Mouse (Mus musculus) MEL (cell line): ENCODE results near the gene Amot. TPM values are rescaled to one million over a fixed set of nuclear protein-coding genes. Genes with fewer than 3 reads are reported as not detected.

Experiments used
- DNase-seq: peaks from one replicate; pipeline ENCODE4 v3.0.0; 2011; ENCODE audit warnings: low read depth, low spot score
- H3K27ac ChIP-seq: 2 replicates; pipeline ENCODE4 v1.5.1; 2012; ENCODE audit warnings: low read depth, mild to moderate bottlenecking, control low read depth, low read length, moderate library complexity; ENCODE audit not compliant: control insufficient read depth
- H3K27me3 ChIP-seq, 2 experiments: fragments of 150-350 bp in 1 of 2; sonication (generic) in 1 of 2; 2 replicates each; pipeline ENCODE4 v1.6.1; 2012; ENCODE audit warnings: low read length in 2 of 2, mild to moderate bottlenecking in 2 of 2, improper control_type of control experiment in 1 of 2, moderate library complexity in 1 of 2; ENCODE audit not compliant: insufficient read depth in 2 of 2, control insufficient read depth in 1 of 2
- H3K36me3 ChIP-seq, 2 experiments: 2 replicates each; pipeline ENCODE4 v1.6.1; 2012 to 2014; ENCODE audit warnings: low read length in 2 of 2, improper control_type of control experiment in 1 of 2, inconsistent platforms in 1 of 2, mild to moderate bottlenecking in 1 of 2; ENCODE audit not compliant: insufficient read depth in 2 of 2, control insufficient read depth in 1 of 2
- H3K4me1 ChIP-seq, 2 experiments: fragments of 150-350 bp in 1 of 2; sonication (generic) in 1 of 2; 2 replicates each; pipeline ENCODE4 v1.6.1; 2012; ENCODE audit warnings: low read length in 2 of 2, improper control_type of control experiment in 1 of 2, mild to moderate bottlenecking in 1 of 2; ENCODE audit not compliant: insufficient read depth in 2 of 2, control insufficient read depth in 1 of 2
- H3K4me3 ChIP-seq, 2 experiments: fragments of 150-350 bp in 1 of 2; sonication (generic) in 1 of 2; 2 replicates each; pipeline ENCODE4 v1.5.1; 2012; ENCODE audit warnings: low read depth in 2 of 2, low read length in 2 of 2, mild to moderate bottlenecking in 2 of 2, moderate library complexity in 2 of 2, control low read depth in 1 of 2, improper control_type of control experiment in 1 of 2; ENCODE audit not compliant: control insufficient read depth in 1 of 2, insufficient read depth in 1 of 2
- H3K79me2 ChIP-seq: 2 replicates; pipeline ENCODE4 v1.6.1; 2012; ENCODE audit warnings: mild to moderate bottlenecking, low read length, moderate library complexity; ENCODE audit not compliant: control insufficient read depth, poor library complexity, insufficient read depth
- H3K9ac ChIP-seq: 2 replicates; pipeline ENCODE4 v1.6.1; 2012; ENCODE audit warnings: low read depth, mild to moderate bottlenecking, control low read depth, low read length, moderate library complexity; ENCODE audit not compliant: control insufficient read depth, poor library complexity, severe bottlenecking
- H3K9me3 ChIP-seq: fragments of 150-350 bp; sonication (generic); replicated peaks from 2 replicates; pipeline ENCODE4 v1.6.1; 2012; ENCODE audit warnings: mild to moderate bottlenecking, low read length, improper control_type of control experiment, moderate library complexity; ENCODE audit not compliant: insufficient read depth
- BHLHE40 ChIP-seq: IDR thresholded peaks from 2 replicates; pipeline ENCODE4 v1.6.1; 2012; ENCODE audit warnings: low read depth, mild to moderate bottlenecking, inconsistent platforms, low read length, improper control_type of control experiment, borderline replicate concordance
- CHD1 ChIP-seq: IDR thresholded peaks from 2 replicates; pipeline ENCODE4 v1.6.1; 2012; ENCODE audit warnings: low read depth, mild to moderate bottlenecking, inconsistent platforms, low read length, improper control_type of control experiment
- CHD2 ChIP-seq: IDR thresholded peaks from 2 replicates; pipeline ENCODE4 v1.6.1; 2011; ENCODE audit warnings: low read length, improper control_type of control experiment
- ELF1 ChIP-seq: IDR thresholded peaks from 2 replicates; pipeline ENCODE4 v1.6.1; 2014; ENCODE audit warnings: low read depth, mild to moderate bottlenecking, inconsistent platforms, low read length, improper control_type of control experiment, moderate library complexity
- EP300 ChIP-seq, 2 experiments: IDR thresholded peaks; 2 replicates each; pipeline ENCODE4 v1.6.1; 2011; ENCODE audit warnings: improper control_type of control experiment in 2 of 2, low read length in 2 of 2, low read depth in 1 of 2, mild to moderate bottlenecking in 1 of 2
- ETS1 ChIP-seq: IDR thresholded peaks from 2 replicates; pipeline ENCODE4 v1.6.1; 2012; ENCODE audit warnings: low read depth, mild to moderate bottlenecking, inconsistent platforms, low read length, improper control_type of control experiment, moderate library complexity
- HCFC1 ChIP-seq: IDR thresholded peaks from 2 replicates; pipeline ENCODE4 v1.6.1; 2012; ENCODE audit warnings: low read depth, mild to moderate bottlenecking, inconsistent platforms, low read length, improper control_type of control experiment, moderate library complexity
- KAT2A ChIP-seq: conservative IDR thresholded peaks from 2 replicates; pipeline ENCODE4 v1.6.1; 2012; ENCODE audit warnings: low read depth, low read length, improper control_type of control experiment, inconsistent platforms
- MAFK ChIP-seq: IDR thresholded peaks from 2 replicates; pipeline ENCODE4 v1.6.1; 2011; ENCODE audit warnings: low read depth, mild to moderate bottlenecking, low read length, improper control_type of control experiment, borderline replicate concordance
- MAZ ChIP-seq: IDR thresholded peaks from 2 replicates; pipeline ENCODE4 v1.6.1; 2012; ENCODE audit warnings: low read depth, mild to moderate bottlenecking, inconsistent platforms, low read length, improper control_type of control experiment
- MYB ChIP-seq: IDR thresholded peaks from 2 replicates; pipeline ENCODE4 v1.6.1; 2011; ENCODE audit warnings: mild to moderate bottlenecking, low read depth, low read length, improper control_type of control experiment
- NELFE ChIP-seq: IDR thresholded peaks from 2 replicates; pipeline ENCODE4 v1.6.1; 2011; ENCODE audit warnings: low read depth, low read length, improper control_type of control experiment
- POLR2A ChIP-seq, 2 experiments: IDR thresholded peaks; 2 replicates each; pipeline ENCODE4 v1.6.1; 2011 to 2012; ENCODE audit warnings: low read length in 2 of 2, mild to moderate bottlenecking in 2 of 2, control low read depth in 1 of 2, improper control_type of control experiment in 1 of 2, low read depth in 1 of 2, moderate library complexity in 1 of 2; ENCODE audit not compliant: control insufficient read depth in 1 of 2, insufficient read depth in 1 of 2, poor library complexity in 1 of 2
- RAD21 ChIP-seq: IDR thresholded peaks from 2 replicates; pipeline ENCODE4 v1.6.1; 2011; ENCODE audit warnings: mild to moderate bottlenecking, low read depth, low read length, improper control_type of control experiment
- RCOR1 ChIP-seq: IDR thresholded peaks from 2 replicates; pipeline ENCODE4 v1.6.1; 2012; ENCODE audit warnings: low read depth, mild to moderate bottlenecking, inconsistent platforms, low read length, improper control_type of control experiment
- SIN3A ChIP-seq: IDR thresholded peaks from 2 replicates; pipeline ENCODE4 v1.6.1; 2012; ENCODE audit warnings: low read length, improper control_type of control experiment, inconsistent platforms
- SMC3 ChIP-seq: IDR thresholded peaks from 2 replicates; pipeline ENCODE4 v1.6.1; 2011; ENCODE audit warnings: low read depth, low read length, improper control_type of control experiment
- TAL1 ChIP-seq: IDR thresholded peaks from 2 replicates; pipeline ENCODE4 v1.6.1; 2012; ENCODE audit warnings: mild to moderate bottlenecking, inconsistent platforms, low read length, moderate library complexity, mixed read lengths
- TCF12 ChIP-seq: IDR thresholded peaks from 2 replicates; pipeline ENCODE4 v1.6.1; 2014; ENCODE audit warnings: low read depth, mild to moderate bottlenecking, inconsistent platforms, low read length, improper control_type of control experiment, moderate library complexity
- UBTF ChIP-seq: IDR thresholded peaks from 2 replicates; pipeline ENCODE4 v1.6.1; 2012; ENCODE audit warnings: low read depth, mild to moderate bottlenecking, inconsistent platforms, low read length, improper control_type of control experiment, moderate library complexity, borderline replicate concordance; ENCODE audit not compliant: insufficient read depth
- ZC3H11A ChIP-seq: IDR thresholded peaks from 2 replicates; pipeline ENCODE4 v1.6.1; 2012; ENCODE audit warnings: low read depth, mild to moderate bottlenecking, inconsistent platforms, low read length, improper control_type of control experiment
- polyA plus RNA-seq, 2 experiments: library from polyadenylated mRNA; stranded (reverse) in 1 of 2; unstranded in 1 of 2; fragments of >175 nt in 1 of 2; fragments of >200 nt in 1 of 2; gene quantifications; 2 replicates each; pipeline versions ENCODE4 v1.2.1 to v1.2.4; 2012; ENCODE audit warnings: low replicate concordance in 2 of 2, low read depth in 1 of 2; ENCODE audit not compliant: insufficient read length in 2 of 2, insufficient read depth in 1 of 2, missing spikeins in 1 of 2
- total RNA-seq: library from RNA; depleted of rRNA; stranded (reverse); fragments of 300-350 nt; gene quantifications from 2 replicates; pipeline ENCODE4 v1.2.3, GENCODE M21; 2012

Gene Amot
- total and polyA plus RNA-seq, 3 experiments = not detected

DNA sequence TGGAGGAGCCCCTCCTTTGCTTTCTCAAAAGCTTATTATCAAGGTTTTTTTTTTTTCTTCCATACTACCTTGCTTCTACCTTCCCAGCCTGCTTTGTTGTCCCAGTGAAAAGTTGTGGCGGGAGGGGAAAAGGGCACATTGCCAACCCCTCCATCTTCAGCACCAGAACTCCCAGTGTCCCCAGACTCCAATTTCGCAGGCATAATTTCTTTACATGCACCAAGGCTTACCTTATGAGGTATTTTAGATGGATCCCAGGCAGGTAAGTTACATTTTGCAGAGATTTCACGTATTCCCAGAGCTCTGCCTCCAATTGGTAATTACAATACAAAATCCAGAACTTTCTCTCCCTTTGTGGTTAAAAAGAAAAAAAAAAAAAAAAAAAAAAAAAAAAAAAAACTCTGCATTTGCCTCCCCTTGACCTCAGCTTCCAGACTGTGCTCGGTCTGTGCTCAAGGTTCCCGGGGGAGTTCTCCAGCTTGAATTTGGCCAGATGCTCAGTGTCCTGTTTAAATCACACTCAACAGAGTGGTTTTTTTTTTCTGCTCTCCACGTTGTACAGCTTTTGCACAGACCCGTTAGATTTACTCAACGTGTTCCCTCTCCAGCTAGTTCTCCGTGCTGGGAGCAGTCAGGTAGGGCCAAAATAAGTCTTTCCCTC lies 10.6 kb upstream of the Amot start:
- Histone ChIP-seq H3K79me2 (no peaks in the 10 kb centered on the region), H3K4me3 (no peak overlapping the region), H3K27me3 (no peaks in the 10 kb centered on the region), H3K9me3 (no peaks in the 10 kb centered on the region), H3K4me1 (no peaks in the 10 kb centered on the region), H3K36me3 (no peaks in the 10 kb centered on the region), H3K27ac (no peak overlapping the region), H3K9ac (no peak overlapping the region)
- TF ChIP-seq POLR2A (IDR thresholded peaks at IDR 0.05; ENCODE audit: control insufficient read depth in 1 of 2, insufficient read depth in 1 of 2, low read depth in 1 of 2, low read length in 2 of 2, poor library complexity in 1 of 2) (no peak), ZC3H11A (no peak), MAZ (no peak), TAL1 (no peak)
- no peak for DNase-seq

GRCm38 (mm10) chrX:145510675-145511074 lies 5.7 kb upstream of the Amot start:
- Histone ChIP-seq H3K4me3 (no peak overlapping the region), H3K27ac (no peak overlapping the region), H3K4me1 (no peaks in the 10 kb centered on the region), H3K9me3 (no peaks in the 10 kb centered on the region), H3K79me2 (no peaks in the 10 kb centered on the region), H3K27me3 (no peaks in the 10 kb centered on the region), H3K9ac (no peak overlapping the region), H3K36me3 (no peaks in the 10 kb centered on the region)
- TF ChIP-seq CHD1 (no peak), MAFK (no peak), CHD2 (no peak), UBTF (no peak), MYB (no peak), ELF1 (no peak), SMC3 (no peak), RCOR1 (no peak), ETS1 (no peak), TCF12 (no peak), RAD21 (no peak), NELFE (no peak), BHLHE40 (no peak), HCFC1 (no peak), MAZ (no peak), EP300 (IDR thresholded peaks at IDR 0.05; ENCODE audit: low read depth in 1 of 2, low read length in 2 of 2) (no peak), KAT2A (no peak), SIN3A (no peak)
- no peak for DNase-seq
